Mouse (Mus musculus): ENCODE measurements around the gene Adamts16. TPM values are rescaled to one million over a fixed set of nuclear protein-coding genes. Genes with fewer than 3 reads are reported as not detected.

Gene Adamts16
- polyA plus RNA-seq, 1 experiment from 2014 or later, result 1.1 TPM

DNA sequence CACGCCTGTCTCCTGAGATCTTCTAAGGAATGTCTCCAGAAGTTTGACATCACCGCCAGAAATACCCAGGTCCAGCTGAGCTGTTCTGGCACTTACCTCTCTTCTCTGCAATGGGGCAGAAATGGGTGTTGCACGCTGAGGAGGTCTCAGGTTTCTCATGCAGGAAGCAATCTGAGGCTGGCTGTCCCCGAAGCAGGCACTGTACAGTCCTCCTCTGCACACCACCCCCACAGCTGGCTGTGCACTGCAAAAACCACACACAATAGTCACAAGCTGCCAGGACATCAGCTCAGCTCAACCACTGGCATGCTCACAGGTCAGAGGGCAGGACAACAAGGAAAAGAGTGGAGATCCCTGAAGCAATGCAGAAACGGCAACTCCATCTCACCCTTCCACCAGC lies 111.6 kb downstream of the Adamts16 start:
- H3K4me1 ChIP-seq (ENCODE audit: control insufficient read depth, insufficient read depth, low read length), result peaks cover 3% of the 10 kb centered on the region; the same call in 1 of the 2 replicates
- no peak overlapping the region for H3K4me3 ChIP-seq (ENCODE audit: low read depth, low read length)
- H3K27me3 ChIP-seq (ENCODE audit: control insufficient read depth, insufficient read depth, low read length), result no peaks in the 10 kb centered on the region
- H3K27ac ChIP-seq (ENCODE audit: low read length), result no peak overlapping the region
- H3K36me3 ChIP-seq (ENCODE audit: control insufficient read depth, insufficient read depth, low read length), result no peaks in the 10 kb centered on the region
- H3K9me3 ChIP-seq (ENCODE audit: control insufficient read depth, low read depth, low read length), result no peaks in the 10 kb centered on the region
- H3K4me2 ChIP-seq (replicated peaks; ENCODE audit: low read depth, low read length), result no peak overlapping the region
- WGBS, result 53% methylated on average over 5 of the region's 5 CpGs
- no peak for ATAC-seq (ENCODE audit: insufficient number of reproducible peaks, insufficient read depth, low FRiP score, low read depth)
- no peak overlapping the region for H3K9ac ChIP-seq (replicated peaks; ENCODE audit: low read depth, low read length)

DNA sequence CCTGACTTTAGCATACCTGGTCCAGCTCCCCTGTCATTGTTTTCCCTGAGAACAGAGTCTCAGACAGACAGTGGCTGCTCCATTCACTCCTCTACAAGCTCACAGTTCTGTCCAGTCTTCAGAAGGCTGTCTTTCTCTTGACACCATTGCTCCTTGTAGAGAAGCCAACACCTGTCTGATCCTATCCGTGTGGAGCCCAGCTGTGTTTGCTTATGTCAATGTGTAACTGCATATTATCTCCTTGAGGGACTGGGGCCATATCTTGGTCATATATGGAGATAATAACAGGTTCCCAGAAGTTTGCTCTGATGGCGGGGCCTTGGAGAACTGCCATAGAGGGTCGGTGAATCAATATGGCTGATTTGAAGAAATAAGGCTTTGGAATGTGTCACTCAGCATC lies 115.4 kb downstream of the Adamts16 start:
- Histone ChIP-seq H3K4me2 (replicated peaks; ENCODE audit: low read depth, low read length) (no peak overlapping the region), H3K36me3 (ENCODE audit: control insufficient read depth, insufficient read depth, low read length) (no peaks in the 10 kb centered on the region), H3K4me3 (ENCODE audit: low read depth, low read length) (no peak overlapping the region), H3K9me3 (ENCODE audit: control insufficient read depth, low read depth, low read length) (no peaks in the 10 kb centered on the region), H3K27ac (ENCODE audit: low read length) (no peak overlapping the region), H3K4me1 (ENCODE audit: control insufficient read depth, insufficient read depth, low read length) (no peaks in the 10 kb centered on the region), H3K9ac (replicated peaks; ENCODE audit: low read depth, low read length) (no peak overlapping the region), H3K27me3 (ENCODE audit: control insufficient read depth, insufficient read depth, low read length) (no peaks in the 10 kb centered on the region)
- WGBS, result 62% methylated on average over 3 of the region's 3 CpGs
- no peak for ATAC-seq (ENCODE audit: insufficient number of reproducible peaks, insufficient read depth, low FRiP score, low read depth)

DNA sequence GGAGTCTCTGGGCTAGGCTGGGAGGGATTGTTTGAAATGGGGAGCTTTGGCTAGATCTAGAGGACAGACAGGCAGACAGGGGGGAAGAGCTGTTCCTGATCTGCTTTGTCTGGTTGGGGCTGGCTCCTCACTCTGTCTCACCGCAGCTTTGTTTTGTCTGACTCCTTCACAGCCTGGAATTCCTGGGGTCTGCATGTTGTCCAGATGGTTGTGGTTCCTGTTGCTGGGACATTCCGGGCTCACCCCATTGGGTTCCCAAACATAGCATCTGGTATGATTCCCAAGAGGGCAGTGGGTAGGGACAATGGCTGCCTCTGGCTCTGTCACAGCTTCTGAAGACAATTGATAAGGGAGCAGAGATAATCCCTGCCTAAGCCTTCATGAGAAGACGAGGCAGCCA lies 117.0 kb downstream of the Adamts16 start:
- Histone ChIP-seq H3K9ac (replicated peaks; ENCODE audit: low read depth, low read length) (no peak overlapping the region), H3K36me3 (ENCODE audit: control insufficient read depth, insufficient read depth, low read length) (no peaks in the 10 kb centered on the region), H3K27ac (ENCODE audit: low read length) (no peak overlapping the region), H3K27me3 (ENCODE audit: control insufficient read depth, insufficient read depth, low read length) (no peaks in the 10 kb centered on the region), H3K4me1 (ENCODE audit: control insufficient read depth, insufficient read depth, low read length) (no peaks in the 10 kb centered on the region), H3K9me3 (ENCODE audit: control insufficient read depth, low read depth, low read length) (no peaks in the 10 kb centered on the region), H3K4me2 (replicated peaks; ENCODE audit: low read depth, low read length) (no peak overlapping the region), H3K4me3 (ENCODE audit: low read depth, low read length) (no peak overlapping the region)
- no peak for ATAC-seq (ENCODE audit: insufficient number of reproducible peaks, insufficient read depth, low FRiP score, low read depth)
- WGBS, result 44% methylated on average over 3 of the region's 3 CpGs

DNA sequence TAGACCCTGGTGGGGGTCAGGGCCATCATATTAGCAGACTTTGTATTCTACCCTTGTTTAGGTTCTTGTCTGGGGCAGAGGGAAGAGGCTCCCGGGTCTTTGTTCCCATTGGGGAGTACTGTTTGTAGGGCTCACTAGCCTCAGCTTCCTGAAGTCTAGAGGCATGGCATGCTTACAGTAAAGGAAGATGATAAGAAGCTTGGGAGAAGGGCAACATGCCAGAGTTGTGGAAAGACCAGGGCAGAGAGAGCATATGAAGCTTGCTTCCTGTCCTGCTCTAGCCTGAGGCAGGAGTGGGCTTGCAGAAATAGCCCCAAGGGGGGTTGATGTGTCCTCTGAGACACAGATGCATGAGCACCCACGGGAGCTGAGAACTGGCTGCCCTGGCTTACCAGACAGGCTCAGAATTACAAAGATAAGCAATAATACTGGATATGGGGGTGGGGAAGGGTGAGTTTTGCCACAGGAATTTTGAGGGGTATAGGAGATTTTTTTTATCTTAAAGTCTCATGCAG lies 117.4 kb downstream of the Adamts16 start:
- Histone ChIP-seq H3K4me2 (replicated peaks; ENCODE audit: low read depth, low read length) (no peak overlapping the region), H3K27me3 (ENCODE audit: control insufficient read depth, insufficient read depth, low read length) (no peaks in the 10 kb centered on the region), H3K9me3 (ENCODE audit: control insufficient read depth, low read depth, low read length) (no peaks in the 10 kb centered on the region), H3K36me3 (ENCODE audit: control insufficient read depth, insufficient read depth, low read length) (no peaks in the 10 kb centered on the region), H3K4me1 (ENCODE audit: control insufficient read depth, insufficient read depth, low read length) (no peaks in the 10 kb centered on the region), H3K9ac (replicated peaks; ENCODE audit: low read depth, low read length) (no peak overlapping the region), H3K27ac (ENCODE audit: low read length) (no peak overlapping the region), H3K4me3 (ENCODE audit: low read depth, low read length) (no peak overlapping the region)
- ATAC-seq (ENCODE audit: insufficient number of reproducible peaks, insufficient read depth, low FRiP score, low read depth), result no peak
- WGBS, result 67% methylated on average over 2 of the region's 2 CpGs

DNA sequence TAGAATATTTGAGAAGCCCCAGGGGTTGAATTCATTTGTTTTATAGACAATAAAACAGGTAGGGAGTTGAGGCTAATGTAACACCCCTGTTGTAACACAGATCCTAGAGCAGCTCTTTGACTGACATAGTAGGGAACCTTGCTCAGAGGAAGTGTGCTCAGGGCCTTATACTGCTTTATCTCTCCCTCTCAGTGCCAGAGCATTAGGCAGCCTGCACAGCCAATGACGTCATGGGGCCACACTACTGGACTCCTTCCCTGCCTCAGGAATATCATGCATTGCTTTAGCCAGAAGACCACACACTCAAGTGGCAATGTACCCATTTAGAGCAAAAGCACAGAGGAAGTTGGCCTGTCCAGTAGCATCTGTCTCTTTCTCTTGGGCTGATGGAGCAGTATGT lies 121.6 kb downstream of the Adamts16 start:
- Histone ChIP-seq H3K27me3 (ENCODE audit: control insufficient read depth, insufficient read depth, low read length) (no peaks in the 10 kb centered on the region), H3K9me3 (ENCODE audit: control insufficient read depth, low read depth, low read length) (no peaks in the 10 kb centered on the region), H3K4me1 (ENCODE audit: control insufficient read depth, insufficient read depth, low read length) (no peaks in the 10 kb centered on the region), H3K27ac (ENCODE audit: low read length) (no peak overlapping the region), H3K4me2 (replicated peaks; ENCODE audit: low read depth, low read length) (no peak overlapping the region), H3K4me3 (ENCODE audit: low read depth, low read length) (no peak overlapping the region), H3K9ac (replicated peaks; ENCODE audit: low read depth, low read length) (no peak overlapping the region), H3K36me3 (ENCODE audit: control insufficient read depth, insufficient read depth, low read length) (no peaks in the 10 kb centered on the region)
- no peak for ATAC-seq (ENCODE audit: insufficient number of reproducible peaks, insufficient read depth, low FRiP score, low read depth)
- WGBS, result 70% methylated on average over 1 of the region's 1 CpGs

DNA sequence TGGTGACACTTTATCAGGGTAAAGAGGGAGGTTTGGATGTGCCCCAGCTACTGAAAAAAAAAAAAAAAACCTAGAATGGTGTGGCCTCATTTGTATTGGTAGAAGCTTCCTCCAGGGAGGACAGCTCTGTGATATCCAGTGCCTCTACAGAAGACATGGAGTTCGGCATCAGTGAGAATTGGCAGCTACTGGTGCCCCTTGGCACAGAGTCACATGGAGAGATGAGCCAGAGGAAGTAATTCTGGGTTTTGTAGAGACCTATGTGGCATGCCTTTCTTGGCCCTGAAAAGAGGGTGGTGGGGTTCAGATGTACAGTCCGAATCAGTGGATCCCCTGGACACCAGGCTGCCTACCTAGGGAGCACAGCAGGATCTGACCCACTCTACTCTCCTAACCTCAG lies 122.8 kb downstream of the Adamts16 start:
- Histone ChIP-seq H3K4me2 (replicated peaks; ENCODE audit: low read depth, low read length) (no peak overlapping the region), H3K4me1 (ENCODE audit: control insufficient read depth, insufficient read depth, low read length) (no peaks in the 10 kb centered on the region), H3K9me3 (ENCODE audit: control insufficient read depth, low read depth, low read length) (no peaks in the 10 kb centered on the region), H3K36me3 (ENCODE audit: control insufficient read depth, insufficient read depth, low read length) (no peaks in the 10 kb centered on the region), H3K27me3 (ENCODE audit: control insufficient read depth, insufficient read depth, low read length) (no peaks in the 10 kb centered on the region), H3K9ac (replicated peaks; ENCODE audit: low read depth, low read length) (no peak overlapping the region), H3K4me3 (ENCODE audit: low read depth, low read length) (no peak overlapping the region), H3K27ac (ENCODE audit: low read length) (no peak overlapping the region)
- no peak for ATAC-seq (ENCODE audit: insufficient number of reproducible peaks, insufficient read depth, low FRiP score, low read depth)
- 87% methylated on average over 2 of the region's 2 CpGs for WGBS

DNA sequence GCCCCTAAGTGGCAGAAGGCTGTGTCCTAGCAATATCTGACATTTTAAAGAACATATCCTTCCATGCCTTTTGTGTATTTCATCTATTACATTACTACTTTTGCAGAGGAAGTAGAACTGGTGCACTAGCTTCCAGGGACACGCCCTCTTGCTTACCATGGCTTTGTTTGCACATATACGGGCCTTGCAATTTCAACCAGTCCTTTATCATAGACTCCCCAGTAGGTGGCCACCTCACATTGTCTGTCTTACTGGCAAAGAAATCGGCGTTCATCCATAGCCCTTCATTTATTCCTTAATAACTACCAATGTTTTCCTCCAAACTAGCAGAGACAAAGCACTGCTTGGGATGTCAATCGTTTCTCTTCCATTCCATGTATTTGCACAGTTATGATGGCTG lies 125.6 kb downstream of the Adamts16 start:
- no peaks in the 10 kb centered on the region for H3K9me3 ChIP-seq (ENCODE audit: control insufficient read depth, low read depth, low read length)
- no peak overlapping the region for H3K4me3 ChIP-seq (ENCODE audit: low read depth, low read length)
- H3K4me1 ChIP-seq (ENCODE audit: control insufficient read depth, insufficient read depth, low read length), result no peaks in the 10 kb centered on the region
- H3K4me2 ChIP-seq (replicated peaks; ENCODE audit: low read depth, low read length), result no peak overlapping the region
- no peak for ATAC-seq (ENCODE audit: insufficient number of reproducible peaks, insufficient read depth, low FRiP score, low read depth)
- H3K9ac ChIP-seq (replicated peaks; ENCODE audit: low read depth, low read length), result no peak overlapping the region
- H3K27ac ChIP-seq (ENCODE audit: low read length), result no peak overlapping the region
- no peaks in the 10 kb centered on the region for H3K27me3 ChIP-seq (ENCODE audit: control insufficient read depth, insufficient read depth, low read length)
- WGBS, result 61% methylated on average over 5 of the region's 5 CpGs
- H3K36me3 ChIP-seq (ENCODE audit: control insufficient read depth, insufficient read depth, low read length), result no peaks in the 10 kb centered on the region

DNA sequence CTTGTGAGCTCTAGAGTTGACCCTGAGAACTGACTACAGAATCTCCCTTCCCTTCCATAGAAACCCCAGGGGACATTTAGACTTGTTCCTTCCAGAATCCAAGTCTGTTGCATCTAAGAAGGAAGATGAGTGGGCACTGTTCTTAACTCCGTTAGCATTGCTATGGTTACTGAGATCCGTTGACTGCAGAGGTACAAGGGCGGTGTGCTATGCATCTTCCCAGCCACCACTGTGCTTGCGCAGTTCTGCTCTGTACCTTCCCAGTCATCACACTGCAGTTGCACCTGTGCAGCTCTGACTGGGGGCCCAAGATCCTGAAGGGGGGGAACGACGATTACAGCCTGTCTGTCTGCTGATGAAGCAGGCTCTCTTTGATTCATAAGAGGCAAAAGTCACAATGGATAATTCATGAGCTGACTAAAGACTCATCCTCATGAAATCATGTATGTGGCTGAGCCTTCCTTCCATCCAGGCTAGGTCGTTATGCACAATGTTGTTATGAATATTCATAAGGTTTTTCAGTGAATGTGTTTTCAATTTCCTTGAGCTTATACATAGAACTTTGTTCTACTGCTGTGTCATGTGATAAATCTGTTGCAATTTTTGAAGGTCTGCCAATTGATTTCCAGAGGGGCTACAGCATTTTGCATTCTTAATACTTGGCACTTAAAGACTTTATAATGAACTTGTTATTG lies 127.4 kb downstream of the Adamts16 start:
- no peak for ATAC-seq (ENCODE audit: insufficient number of reproducible peaks, insufficient read depth, low FRiP score, low read depth)
- Histone ChIP-seq H3K4me3 (ENCODE audit: low read depth, low read length) (no peak overlapping the region), H3K27ac (ENCODE audit: low read length) (no peak overlapping the region), H3K4me2 (replicated peaks; ENCODE audit: low read depth, low read length) (no peak overlapping the region), H3K27me3 (ENCODE audit: control insufficient read depth, insufficient read depth, low read length) (no peaks in the 10 kb centered on the region), H3K9ac (replicated peaks; ENCODE audit: low read depth, low read length) (no peak overlapping the region), H3K4me1 (ENCODE audit: control insufficient read depth, insufficient read depth, low read length) (no peaks in the 10 kb centered on the region), H3K9me3 (ENCODE audit: control insufficient read depth, low read depth, low read length) (no peaks in the 10 kb centered on the region), H3K36me3 (ENCODE audit: control insufficient read depth, insufficient read depth, low read length) (no peaks in the 10 kb centered on the region)
- 84% methylated on average over 7 of the region's 7 CpGs for WGBS

DNA sequence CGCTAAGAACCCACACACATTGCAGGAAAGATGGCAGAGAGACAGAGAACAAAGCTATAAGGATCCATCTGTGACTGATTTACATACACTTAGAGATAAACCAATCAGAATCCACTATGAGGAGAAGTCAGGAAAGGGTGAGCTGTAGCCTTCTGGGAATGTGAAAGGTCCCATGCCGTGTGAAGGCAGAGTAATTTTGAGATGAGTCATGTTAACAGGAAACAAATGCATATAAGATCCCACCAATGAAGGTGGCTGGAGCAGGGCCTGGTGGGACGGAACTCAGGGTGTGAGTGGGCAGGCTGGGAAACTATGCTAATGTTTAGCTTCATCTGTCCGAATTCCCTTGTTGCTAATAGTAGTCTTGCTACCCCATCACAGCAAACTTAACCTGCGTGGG lies 128.3 kb downstream of the Adamts16 start:
- ATAC-seq (ENCODE audit: insufficient number of reproducible peaks, insufficient read depth, low FRiP score, low read depth), result no peak
- Histone ChIP-seq H3K27me3 (ENCODE audit: control insufficient read depth, insufficient read depth, low read length) (no peaks in the 10 kb centered on the region), H3K4me2 (replicated peaks; ENCODE audit: low read depth, low read length) (no peak overlapping the region), H3K27ac (ENCODE audit: low read length) (no peak overlapping the region), H3K4me1 (ENCODE audit: control insufficient read depth, insufficient read depth, low read length) (no peaks in the 10 kb centered on the region), H3K4me3 (ENCODE audit: low read depth, low read length) (no peak overlapping the region), H3K9ac (replicated peaks; ENCODE audit: low read depth, low read length) (no peak overlapping the region), H3K36me3 (ENCODE audit: control insufficient read depth, insufficient read depth, low read length) (no peaks in the 10 kb centered on the region), H3K9me3 (ENCODE audit: control insufficient read depth, low read depth, low read length) (no peaks in the 10 kb centered on the region)
- WGBS, result 73% methylated on average over 5 of the region's 5 CpGs
